ENCODE assay signal across 23 mouse cellular contexts in the genomic region with DNA sequence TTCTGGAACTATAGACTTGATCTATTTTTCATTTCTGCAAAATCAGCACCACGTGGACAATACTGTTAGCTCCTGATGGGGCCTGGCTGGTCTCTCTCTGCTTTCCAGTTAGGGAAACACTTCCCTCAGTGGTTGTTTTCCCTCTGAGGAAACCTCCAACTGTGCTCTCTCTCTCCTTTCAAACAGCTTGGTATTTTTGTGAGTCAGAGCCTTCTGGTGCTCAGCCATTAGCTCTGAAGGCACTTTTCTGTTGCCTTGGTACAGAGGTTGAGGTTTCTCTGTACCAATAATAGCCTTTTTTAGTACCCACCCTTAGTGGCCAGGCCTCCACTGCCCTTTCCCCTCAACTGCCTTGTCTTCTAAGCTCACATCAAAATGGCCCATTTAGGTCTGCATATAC.
"Had no signal": no experiment of that assay in that cellular context is flagged by ENCODE, and none has a peak within 500 bp of the region (broad histone marks: within the 10 kb centered on the region; RNA-seq: fewer than 3 reads in every experiment).

No protein-coding gene starts in this region.

- H3K27me3 ChIP-seq: limb, embryonic 12.5 days; limb, embryonic 15.5 days; megakaryocyte, embryonic 14.5 days had no signal

- H3K4me3 ChIP-seq: layer of hippocampus, adult 2 months; limb, embryonic 12.5 days; limb, embryonic 15.5 days; megakaryocyte, embryonic 14.5 days; midbrain, embryonic 10.5 days had no signal

- ATAC-seq: intestine, embryonic 16.5 days; liver, postnatal 0 days; lung, postnatal 0 days had no signal

- H3K36me3 ChIP-seq: limb, embryonic 12.5 days; limb, embryonic 15.5 days; midbrain, embryonic 10.5 days had no signal

- H3K9ac ChIP-seq: limb, embryonic 12.5 days; limb, embryonic 15.5 days; liver, embryonic 14.5 days; liver, postnatal 0 days; lung, embryonic 14.5 days had no signal

- H3K27ac ChIP-seq: layer of hippocampus, adult 2 months; limb, embryonic 12.5 days; limb, embryonic 15.5 days; liver, embryonic 14.5 days; midbrain, embryonic 10.5 days; stomach, postnatal 0 days had no signal

- H3K4me2 ChIP-seq: limb, embryonic 12.5 days; limb, embryonic 15.5 days; liver, embryonic 11.5 days; lung, embryonic 14.5 days had no signal

- H3K4me1 ChIP-seq: megakaryocyte, embryonic 14.5 days; midbrain, embryonic 10.5 days had no signal

- H3K9me3 ChIP-seq: limb, embryonic 15.5 days; midbrain, embryonic 10.5 days had no signal

- DNase-seq: kidney, adult 18-20 months; kidney, adult 9 months; kidney, postnatal 14 days; kidney, postnatal 4 days; left cerebral cortex, postnatal 4 days; liver, postnatal 0 days; lung, embryonic 14.5 days; lung, postnatal 36 days; midbrain, embryonic 14.5 days; right cerebral cortex, adult 18-20 months; right cerebral cortex, postnatal 14 days; right cerebral cortex, postnatal 4 days; thymus, postnatal 25 days had no signal
